Mouse (Mus musculus) thymus, adult 2 months (tissue): ENCODE results near the gene Ube4a. TPM values are rescaled to one million over a fixed set of nuclear protein-coding genes. Genes with fewer than 3 reads are reported as not detected.
"Not testable (repeated sequence)": the region's sequence is repeated elsewhere in the genome, so short reads cannot be mapped to it uniquely, and the experiment has no call there.

ENCODE experiments used
- DNase-seq: peaks from one replicate; pipeline ENCODE4 v3.0.0; 2021
- H3K27ac ChIP-seq: fragments of 200-500 bp; 2 replicates; pipeline ENCODE4 v1.5.1; 2012; ENCODE audit warnings: low read length, control low read depth; ENCODE audit not compliant: control insufficient read depth, insufficient read depth
- H3K27me3 ChIP-seq: fragments of 200-500 bp; 2 replicates; pipeline ENCODE4 v1.6.1; 2012; ENCODE audit warnings: mild to moderate bottlenecking, low read length, moderate library complexity, mixed read lengths; ENCODE audit not compliant: control insufficient read depth, insufficient read depth
- H3K36me3 ChIP-seq: fragments of 200-500 bp; 2 replicates; pipeline ENCODE4 v1.6.1; 2012; ENCODE audit warnings: mild to moderate bottlenecking, low read length, moderate library complexity; ENCODE audit not compliant: control insufficient read depth, insufficient read depth
- H3K4me1 ChIP-seq: fragments of 200-500 bp; replicated peaks from 2 replicates; pipeline ENCODE4 v1.6.1; 2012; ENCODE audit warnings: low read length; ENCODE audit not compliant: control insufficient read depth, insufficient read depth
- H3K4me3 ChIP-seq: fragments of 200-500 bp; 2 replicates; pipeline ENCODE4 v1.5.1; 2012; ENCODE audit warnings: mild to moderate bottlenecking, low read length, control low read depth, moderate library complexity; ENCODE audit not compliant: control insufficient read depth, insufficient read depth
- CTCF ChIP-seq: fragments of 200-500 bp; IDR thresholded peaks from 2 replicates; pipeline ENCODE4 v1.5.1; 2012; ENCODE audit warnings: mild to moderate bottlenecking, control low read depth, low read length, moderate library complexity, borderline replicate concordance; ENCODE audit not compliant: control insufficient read depth, poor library complexity, insufficient read depth; ENCODE audit errors: extremely low read depth
- POLR2A ChIP-seq: fragments of 200-500 bp; IDR thresholded peaks from 2 replicates; pipeline ENCODE4 v1.6.1; 2012; ENCODE audit warnings: mild to moderate bottlenecking, low read length, control low read depth, moderate library complexity; ENCODE audit not compliant: control insufficient read depth, poor library complexity, insufficient read depth; ENCODE audit errors: extremely low read depth
- WGBS: fragments of 180-500 bp; shearing (Covaris S2); methylation state at CpG from one replicate; pipeline ENCODE4 v1.1.7; 2018; 5-methylcytosine and 5-hydroxymethylcytosine counted together
- polyA plus RNA-seq: library from polyadenylated mRNA; depleted of rRNA; stranded (reverse); fragments of >200 nt; gene quantifications from 2 replicates; pipeline ENCODE4 v1.2.3, GENCODE M21; 2012

The Ube4a gene
- polyA plus RNA-seq, 1 experiment = 23.7 TPM

GRCm38 (mm10) chr9:44977813-44978212, 12.4 kb upstream of the Ube4a start:
- WGBS = 49% methylated on average over 6 of the region's 6 CpGs
- Histone ChIP-seq H3K4me3 (peak overlapping the region; percentile 44), H3K36me3 (peaks cover 30% of the 10 kb centered on the region), H3K4me1 (peaks cover 13% of the 10 kb centered on the region), H3K27me3 (no peaks in the 10 kb centered on the region), H3K27ac (peak overlapping the region; percentile 75)
- DNase-seq = no peak
- TF ChIP-seq POLR2A (no peak), CTCF (no peak)

- H3K4me1 ChIP-seq = peaks cover 5% of the 10 kb centered on the region; the same call in 1 of the 2 replicates
- WGBS = 72% methylated on average over 1 of the region's 1 CpGs
- no peak for DNase-seq
- H3K4me3 ChIP-seq = no peak overlapping the region
- H3K27me3 ChIP-seq = no peaks in the 10 kb centered on the region
- H3K36me3 ChIP-seq = peaks cover 56% of the 10 kb centered on the region
- TF ChIP-seq CTCF (no peak), POLR2A (no peak)
- H3K27ac ChIP-seq = no peak overlapping the region
Observed at GRCm38 (mm10) chr9:44969450-44969849, 4.0 kb upstream of the Ube4a start.

DNA sequence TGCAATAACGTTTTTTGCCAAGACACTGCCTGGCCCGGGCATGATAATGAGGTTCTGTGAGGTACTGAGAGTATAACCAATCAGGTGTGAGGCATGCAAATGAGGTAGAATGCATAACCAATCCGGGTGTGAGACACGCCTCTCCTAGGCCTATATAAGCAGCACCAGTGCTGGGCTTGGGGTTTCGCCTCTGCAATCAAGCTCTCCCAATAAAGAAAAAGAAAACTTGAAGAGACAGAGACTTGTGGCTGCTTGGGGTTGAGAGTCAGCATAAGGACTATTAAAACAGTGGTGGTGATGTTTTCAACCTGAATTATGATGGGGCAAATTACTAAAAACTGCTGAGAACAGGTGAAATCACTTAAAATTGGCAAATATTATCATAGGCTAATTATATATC, 2.4 kb upstream of the Ube4a start:
- not testable (repeated sequence) for H3K4me1 ChIP-seq, H3K27me3 ChIP-seq, H3K27ac ChIP-seq, H3K4me3 ChIP-seq, DNase-seq
- peaks cover 39% of the 10 kb centered on the region for H3K36me3 ChIP-seq
- WGBS = 89% methylated on average over 5 of the region's 5 CpGs

DNA sequence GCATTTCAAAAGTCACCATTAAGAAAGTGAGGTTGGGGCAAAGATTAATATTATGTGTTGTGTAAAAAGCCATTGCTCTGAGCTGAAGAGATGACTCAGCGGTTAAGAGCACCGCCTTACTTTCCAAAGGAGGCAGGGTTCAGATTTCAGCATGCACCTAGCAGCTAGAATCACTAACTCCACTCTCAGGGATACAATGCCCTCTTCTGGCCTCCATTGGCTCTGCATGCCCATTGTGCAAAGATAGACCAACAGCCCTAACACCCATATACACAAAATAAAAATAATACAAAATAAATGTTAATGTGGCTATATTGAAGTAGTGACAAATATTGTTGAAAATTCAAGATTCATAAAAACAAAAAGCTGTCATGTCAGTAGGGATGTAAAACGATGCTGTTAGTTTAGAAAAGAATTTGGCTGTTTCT, 1.4 kb upstream of the Ube4a start:
- Histone ChIP-seq H3K36me3 (peaks cover 32% of the 10 kb centered on the region), H3K27me3 (no peaks in the 10 kb centered on the region), H3K4me1 (no peaks in the 10 kb centered on the region), H3K27ac (no peak overlapping the region), H3K4me3 (no peak overlapping the region)
- DNase-seq = peak; percentile 90
- TF ChIP-seq CTCF (no peak), POLR2A (no peak)
- WGBS = 28% methylated on average over 3 of the region's 3 CpGs

GRCm38 (mm10) chr9:44965833-44966466, 550 bp upstream of the Ube4a start:
- no peak overlapping the region for H3K27ac ChIP-seq
- peaks cover 30% of the 10 kb centered on the region for H3K36me3 ChIP-seq
- no peaks in the 10 kb centered on the region for H3K4me1 ChIP-seq
- WGBS = 16% methylated on average over 10 of the region's 10 CpGs
- H3K4me3 ChIP-seq = peak overlapping the region; percentile 26; the same call in 1 of the 2 replicates
- TF ChIP-seq CTCF (no peak), POLR2A (no peak)
- H3K27me3 ChIP-seq = no peaks in the 10 kb centered on the region
- no peak for DNase-seq

DNA sequence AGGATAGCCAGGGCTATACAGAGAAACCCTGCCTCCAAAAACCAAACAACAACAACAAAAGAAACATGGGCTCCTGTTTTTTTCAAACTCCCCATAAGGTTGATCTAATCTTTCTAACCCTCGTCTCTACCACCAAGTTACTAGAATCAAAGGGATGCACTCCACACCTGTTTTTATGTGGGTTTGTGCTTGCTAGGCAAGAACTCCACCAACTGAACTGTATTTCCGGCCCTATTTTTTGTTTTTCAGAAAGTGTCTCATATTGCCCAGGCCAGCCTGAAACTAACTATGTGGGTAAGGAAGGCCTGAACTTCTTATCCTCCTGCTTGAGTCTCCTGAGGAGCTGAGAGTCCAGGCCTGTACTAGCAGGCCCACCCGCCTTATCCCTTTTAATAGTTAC, 11.0 kb downstream of the Ube4a start:
- peaks cover 66% of the 10 kb centered on the region for H3K36me3 ChIP-seq
- no peak overlapping the region for H3K4me3 ChIP-seq
- peak; percentile 48 for DNase-seq
- no peaks in the 10 kb centered on the region for H3K27me3 ChIP-seq
- TF ChIP-seq CTCF (no peak), POLR2A (no peak)
- WGBS = 16% methylated on average over 3 of the region's 3 CpGs
- H3K4me1 ChIP-seq = peaks cover 7% of the 10 kb centered on the region
- peak overlapping the region; percentile 76 for H3K27ac ChIP-seq

GRCm38 (mm10) chr9:44947836-44948235, 17.6 kb downstream of the Ube4a start:
- TF ChIP-seq POLR2A = no peak
- no peak for TF ChIP-seq CTCF
- WGBS = 97% methylated on average over 5 of the region's 5 CpGs
- Histone ChIP-seq H3K36me3 (peaks cover 77% of the 10 kb centered on the region), H3K27ac (no peak overlapping the region), H3K4me3 (no peak overlapping the region), H3K27me3 (no peaks in the 10 kb centered on the region), H3K4me1 (no peaks in the 10 kb centered on the region)
- DNase-seq = no peak
